Mouse (Mus musculus) kidney, postnatal 0 days (tissue): Measurements from ENCODE around the gene Pomt1. TPM values are rescaled to one million over a fixed set of nuclear protein-coding genes. Genes with fewer than 3 reads are reported as not detected.

Source experiments
- ATAC-seq: fragments of 200-750 bp; cut with Nextera tagmentation; replicated peaks from 2 replicates; pipeline ENCODE4 v1.8.0; 2017; ENCODE audit warnings: low read depth, moderate number of reproducible peaks, moderate TSS enrichment, moderate library complexity; ENCODE audit not compliant: low FRiP score
- DNase-seq: peaks from one replicate; pipeline ENCODE4 v3.0.0-alpha.2; 2016; ENCODE audit warnings: low spot score
- H3K27ac ChIP-seq: fragments of 300-500 bp; sonication (generic); 2 replicates; pipeline ENCODE4 v1.5.1; 2014; ENCODE audit warnings: mild to moderate bottlenecking
- H3K27me3 ChIP-seq: fragments of 300-500 bp; sonication (generic); 2 replicates; pipeline ENCODE4 v1.6.1; 2014; ENCODE audit warnings: low read length, mixed read lengths; ENCODE audit not compliant: insufficient read depth
- H3K36me3 ChIP-seq: fragments of 300-500 bp; sonication (generic); 2 replicates; pipeline ENCODE4 v1.6.1; 2014; ENCODE audit warnings: low read length, mixed read lengths; ENCODE audit not compliant: insufficient read depth
- H3K4me1 ChIP-seq: fragments of 300-500 bp; sonication (generic); replicated peaks from 2 replicates; pipeline ENCODE4 v1.6.1; 2014; ENCODE audit warnings: antibody characterized with exemption, low read length, mixed read lengths; ENCODE audit not compliant: insufficient read depth
- H3K4me2 ChIP-seq: fragments of 300-500 bp; sonication (generic); 2 replicates; pipeline ENCODE4 v1.6.1; 2014; ENCODE audit warnings: mild to moderate bottlenecking, low read length, moderate library complexity, mixed read lengths
- H3K4me3 ChIP-seq: fragments of 300-500 bp; sonication (generic); replicated peaks from 2 replicates; pipeline ENCODE4 v1.5.1; 2014; ENCODE audit warnings: low read depth, low read length
- H3K9ac ChIP-seq: fragments of 300-500 bp; sonication (generic); 2 replicates; pipeline ENCODE4 v1.6.1; 2014; ENCODE audit warnings: low read depth, low read length
- H3K9me3 ChIP-seq: fragments of 300-500 bp; sonication (generic); replicated peaks from 2 replicates; pipeline ENCODE4 v1.6.1; 2016; ENCODE audit warnings: low read length, inconsistent platforms, mixed read lengths
- CTCF ChIP-seq: IDR thresholded peaks from 2 replicates; pipeline ENCODE4 v1.5.1; 2016; ENCODE audit warnings: antibody characterized with exemption, low read depth, mild to moderate bottlenecking, moderate library complexity
- WGBS: fragments of 180-500 bp; shearing (Covaris S2); extraction: QIAGEN DNeasy Blood & Tissue Kit; methylation state at CpG from one replicate; pipeline ENCODE4 v1.1.7; 2014; 5-methylcytosine and 5-hydroxymethylcytosine counted together
- polyA plus RNA-seq: library from polyadenylated mRNA; unstranded; fragments of >200 nt; fragmentation: Nextera tagmentation; extraction: Ambion mirVana; gene quantifications from 2 replicates; pipeline ENCODE4 v1.2.1, GENCODE M21; 2015

Pomt1 gene
- polyA plus RNA-seq, 1 experiment from 2014 or later = 18.5 TPM

DNA sequence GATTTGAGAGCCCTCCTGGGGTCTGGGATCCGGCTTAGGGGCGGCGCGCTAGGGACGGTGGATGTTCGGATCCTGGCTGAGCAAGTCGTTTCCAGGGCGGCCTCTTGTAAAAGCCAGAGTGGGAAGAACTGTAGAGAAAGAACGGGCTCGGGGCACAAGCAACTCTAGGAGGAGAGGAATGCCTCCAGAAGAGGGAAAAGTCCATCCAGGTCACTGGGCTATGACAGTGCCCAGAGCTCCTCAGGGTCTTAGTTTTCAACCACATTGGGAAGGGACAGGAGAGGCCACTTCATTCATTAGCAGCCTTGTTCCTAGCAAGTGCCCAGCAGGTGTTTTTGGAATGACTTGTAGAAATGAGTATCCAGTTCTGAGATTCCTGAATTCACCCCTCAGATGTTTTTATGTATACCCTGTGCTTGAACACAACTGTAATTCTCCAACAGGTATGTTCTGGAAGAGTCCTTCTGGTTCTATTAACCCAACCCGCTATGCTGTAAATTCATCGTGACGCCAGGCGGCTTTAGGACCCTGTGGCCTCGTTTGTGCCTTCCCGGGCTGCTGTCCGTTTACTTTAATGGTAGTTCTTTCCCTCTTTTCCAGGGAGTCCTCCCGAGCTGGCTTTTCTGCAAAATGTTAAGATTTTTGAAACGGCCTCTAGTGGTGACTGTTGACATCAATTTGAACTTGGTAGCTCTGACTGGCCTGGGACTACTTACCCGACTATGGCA is 534 bp downstream of the Pomt1 start:
- no peaks in the 10 kb centered on the region for H3K9me3 ChIP-seq
- TF ChIP-seq CTCF = peak; percentile 63
- no peaks in the 10 kb centered on the region for H3K27me3 ChIP-seq
- ATAC-seq (peak; percentile 54), DNase-seq (peak; percentile 95)
- peaks cover 10% of the 10 kb centered on the region; the same call in 1 of the 2 replicates for H3K4me1 ChIP-seq
- H3K36me3 ChIP-seq = peaks cover 16% of the 10 kb centered on the region
- H3K9ac ChIP-seq = peak overlapping the region; percentile 75
- peak overlapping the region; percentile 86 for H3K27ac ChIP-seq
- under 1% methylated on average over 20 of the region's 20 CpGs for WGBS
- peak overlapping the region; percentile 46 for H3K4me3 ChIP-seq
- peak overlapping the region; percentile 93 for H3K4me2 ChIP-seq

DNA sequence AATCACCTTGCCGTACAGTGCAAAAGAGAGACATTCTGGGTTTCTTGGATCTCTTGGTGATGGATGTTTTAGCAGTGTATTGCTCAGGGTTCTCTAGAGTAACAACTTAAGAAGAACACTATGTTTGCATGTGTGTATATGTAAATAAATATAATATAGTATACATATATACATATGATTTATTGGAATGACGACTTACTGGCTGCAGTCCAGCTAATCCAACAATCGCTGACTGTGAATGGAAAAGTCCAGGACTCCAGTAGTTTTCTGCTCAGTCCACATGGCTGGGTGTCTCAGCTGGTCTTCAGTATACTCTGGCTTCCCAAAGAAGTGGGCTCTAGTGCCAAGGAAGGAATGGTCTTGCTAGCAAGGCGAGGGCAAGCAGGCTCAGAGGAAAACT is 1.2 kb downstream of the Pomt1 start:
- Histone ChIP-seq H3K27ac (peak overlapping the region; percentile 86; the same call in 1 of the 2 replicates), H3K9ac (peak overlapping the region; percentile 75), H3K9me3 (no peaks in the 10 kb centered on the region), H3K27me3 (no peaks in the 10 kb centered on the region), H3K4me2 (peak overlapping the region; percentile 93), H3K4me1 (peaks cover 10% of the 10 kb centered on the region; the same call in 1 of the 2 replicates), H3K36me3 (peaks cover 9% of the 10 kb centered on the region), H3K4me3 (peak overlapping the region; percentile 46)
- ATAC-seq (no peak), DNase-seq (no peak)
- 23% methylated on average over 4 of the region's 4 CpGs for WGBS
- no peak for TF ChIP-seq CTCF

DNA sequence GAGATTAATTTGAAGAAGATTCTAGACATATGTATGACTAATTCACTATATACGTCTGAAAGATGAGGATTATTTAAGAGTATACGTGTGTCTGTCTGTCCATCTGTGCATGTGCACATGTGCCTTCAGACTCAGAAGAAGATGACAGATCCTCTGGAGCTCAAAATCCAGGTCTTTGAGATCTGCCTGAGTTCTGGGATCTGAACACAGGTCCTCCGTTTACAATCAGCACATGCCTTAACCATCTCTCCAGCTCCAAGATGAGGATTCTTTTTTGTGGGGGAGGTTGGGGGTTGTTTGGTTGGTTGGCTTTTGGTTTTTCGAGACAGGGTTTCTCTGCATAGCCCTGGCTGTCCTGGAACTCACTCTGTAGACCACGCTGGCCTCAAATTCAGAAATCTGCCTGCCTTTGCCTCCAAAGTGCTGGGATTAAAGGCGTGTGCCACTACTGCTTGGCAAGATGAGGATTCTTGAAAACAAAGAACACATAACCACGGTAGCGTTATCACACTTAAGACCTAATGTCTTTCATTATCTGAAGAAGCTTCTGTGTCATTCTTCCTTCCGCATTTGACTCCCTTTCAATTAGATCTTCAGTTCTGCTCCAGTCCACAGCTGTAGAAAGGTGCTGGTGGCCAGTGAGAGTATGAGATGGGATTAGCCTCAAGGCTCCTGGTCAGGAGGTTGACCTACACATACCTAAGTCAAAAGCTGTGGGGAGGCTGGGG is 2.5 kb downstream of the Pomt1 start:
- Histone ChIP-seq H3K9me3 (no peaks in the 10 kb centered on the region), H3K4me2 (no peak overlapping the region), H3K4me3 (no peak overlapping the region), H3K27me3 (no peaks in the 10 kb centered on the region), H3K27ac (no peak overlapping the region; the same call in 1 of the 2 replicates), H3K36me3 (0 out of 2 replicates have a peak, but pooled peaks cover 1% of the 10 kb centered on the region), H3K4me1 (peaks cover 10% of the 10 kb centered on the region; the same call in 1 of the 2 replicates), H3K9ac (no peak overlapping the region)
- WGBS = 92% methylated on average over 9 of the region's 9 CpGs
- no peak for ATAC-seq
- no peak for DNase-seq
- TF ChIP-seq CTCF = no peak

DNA sequence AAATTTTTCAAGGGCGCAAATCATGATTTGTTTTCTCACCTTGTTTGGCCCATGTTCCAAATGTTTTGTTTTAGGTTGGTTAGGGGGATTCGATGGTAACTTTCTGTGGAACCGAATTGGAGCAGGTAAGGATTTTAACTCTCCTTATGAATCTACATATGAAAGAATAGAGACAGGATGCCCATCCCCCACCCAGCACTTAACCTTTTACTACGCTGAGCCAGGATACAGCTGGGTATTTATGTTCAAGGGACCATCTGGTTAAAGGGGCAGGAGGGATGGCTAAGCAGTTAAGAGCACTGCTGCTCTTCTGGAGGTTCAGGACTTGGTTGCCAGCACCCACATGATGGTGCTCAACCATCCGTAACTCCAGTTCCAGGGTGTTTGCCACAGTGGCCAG is 4.2 kb downstream of the Pomt1 start:
- ATAC-seq (no peak), DNase-seq (no peak)
- no peaks in the 10 kb centered on the region for H3K9me3 ChIP-seq
- H3K4me1 ChIP-seq = peaks cover 5% of the 10 kb centered on the region; the same call in 1 of the 2 replicates
- H3K36me3 ChIP-seq = peaks cover under 1% of the 10 kb centered on the region; the same call in 1 of the 2 replicates
- H3K27me3 ChIP-seq = no peaks in the 10 kb centered on the region
- no peak overlapping the region for H3K4me2 ChIP-seq
- H3K9ac ChIP-seq = no peak overlapping the region
- no peak overlapping the region for H3K4me3 ChIP-seq
- WGBS = 81% methylated on average over 5 of the region's 5 CpGs
- H3K27ac ChIP-seq = no peak overlapping the region
- no peak for TF ChIP-seq CTCF

DNA sequence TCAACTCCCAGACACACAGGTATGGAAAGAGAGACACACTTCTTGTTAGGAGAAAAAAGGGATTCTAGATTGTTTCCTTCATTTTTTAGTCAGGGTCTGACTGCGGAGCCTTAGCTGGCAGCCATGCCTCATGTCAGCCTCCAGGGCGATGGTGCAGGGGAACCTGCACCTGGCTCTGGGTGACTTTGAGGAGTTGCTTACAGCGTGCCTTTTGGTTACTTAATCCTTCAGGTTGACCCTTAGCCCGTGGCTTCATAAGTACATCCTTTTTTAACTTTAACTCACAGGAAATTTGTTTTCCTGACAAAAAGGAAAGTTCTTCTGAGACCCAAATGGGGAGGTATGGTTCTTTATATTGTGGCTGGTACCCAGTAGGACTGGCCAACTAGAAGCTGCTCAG is 6.6 kb downstream of the Pomt1 start:
- Histone ChIP-seq H3K4me2 (no peak overlapping the region), H3K27me3 (no peaks in the 10 kb centered on the region), H3K36me3 (peaks cover 12% of the 10 kb centered on the region; the same call in 1 of the 2 replicates), H3K27ac (no peak overlapping the region), H3K9me3 (no peaks in the 10 kb centered on the region), H3K4me1 (no peaks in the 10 kb centered on the region), H3K4me3 (no peak overlapping the region), H3K9ac (no peak overlapping the region)
- ATAC-seq (no peak), DNase-seq (no peak)
- no peak for TF ChIP-seq CTCF
- WGBS = 78% methylated on average over 4 of the region's 4 CpGs

DNA sequence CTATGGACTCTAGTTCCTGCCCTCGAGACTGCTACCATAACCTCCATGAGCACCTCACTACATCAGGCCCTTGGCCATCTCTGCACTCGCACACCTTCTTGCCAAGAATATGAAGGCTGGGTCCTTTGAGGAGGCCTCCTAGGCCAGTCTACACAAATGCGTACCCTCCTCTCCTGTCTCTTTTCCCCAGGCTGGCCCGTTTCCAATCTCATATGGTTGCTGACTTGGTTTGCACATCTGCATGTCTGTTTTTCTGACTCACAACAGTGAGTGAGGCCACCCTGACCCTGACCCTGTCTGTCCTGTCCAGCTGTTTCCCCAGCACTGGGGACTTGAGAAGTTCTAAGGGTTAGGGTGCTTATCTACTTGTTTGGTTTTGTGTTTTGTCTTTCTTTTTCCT is 10.4 kb downstream of the Pomt1 start:
- H3K4me1 ChIP-seq = no peaks in the 10 kb centered on the region
- H3K9ac ChIP-seq = no peak overlapping the region
- H3K36me3 ChIP-seq = peaks cover 31% of the 10 kb centered on the region; the same call in 1 of the 2 replicates
- H3K4me3 ChIP-seq = no peak overlapping the region
- H3K27me3 ChIP-seq = no peaks in the 10 kb centered on the region
- TF ChIP-seq CTCF = no peak
- no peak overlapping the region for H3K27ac ChIP-seq
- no peaks in the 10 kb centered on the region for H3K9me3 ChIP-seq
- DNase-seq (no peak), ATAC-seq (no peak)
- no peak overlapping the region for H3K4me2 ChIP-seq
- 83% methylated on average over 4 of the region's 4 CpGs for WGBS
